Mouse (Mus musculus): ENCODE data around the gene Wdr66.

Wdr66 gene

GRCm38 (mm10) chr5:123309816-123310215 lies 57.9 kb downstream of the Wdr66 start:
- no peak for ATAC-seq (ENCODE audit: insufficient number of reproducible peaks, low FRiP score, low TSS enrichment)

DNA sequence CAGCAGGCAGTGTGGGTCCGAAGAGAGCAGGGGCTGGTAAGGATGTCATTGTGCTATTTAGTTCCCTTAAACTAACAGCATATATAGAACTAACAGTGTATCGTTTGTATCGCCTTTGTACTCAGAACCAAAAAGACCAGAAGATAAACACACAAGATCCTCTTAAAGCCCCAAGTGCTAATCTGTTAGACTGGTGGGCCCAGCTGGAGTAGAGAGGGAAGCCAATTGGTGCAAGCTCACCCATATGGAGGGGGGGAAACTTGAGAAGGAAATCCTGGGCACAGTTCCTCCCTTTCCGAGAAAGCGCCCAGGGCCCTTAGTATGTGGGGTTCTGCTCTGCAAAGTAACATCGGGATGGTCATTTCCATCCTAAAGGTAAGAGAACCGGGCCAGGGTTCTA lies 58.3 kb downstream of the Wdr66 start:
- ATAC-seq (ENCODE audit: insufficient number of reproducible peaks, low FRiP score, low TSS enrichment) = no peak

DNA sequence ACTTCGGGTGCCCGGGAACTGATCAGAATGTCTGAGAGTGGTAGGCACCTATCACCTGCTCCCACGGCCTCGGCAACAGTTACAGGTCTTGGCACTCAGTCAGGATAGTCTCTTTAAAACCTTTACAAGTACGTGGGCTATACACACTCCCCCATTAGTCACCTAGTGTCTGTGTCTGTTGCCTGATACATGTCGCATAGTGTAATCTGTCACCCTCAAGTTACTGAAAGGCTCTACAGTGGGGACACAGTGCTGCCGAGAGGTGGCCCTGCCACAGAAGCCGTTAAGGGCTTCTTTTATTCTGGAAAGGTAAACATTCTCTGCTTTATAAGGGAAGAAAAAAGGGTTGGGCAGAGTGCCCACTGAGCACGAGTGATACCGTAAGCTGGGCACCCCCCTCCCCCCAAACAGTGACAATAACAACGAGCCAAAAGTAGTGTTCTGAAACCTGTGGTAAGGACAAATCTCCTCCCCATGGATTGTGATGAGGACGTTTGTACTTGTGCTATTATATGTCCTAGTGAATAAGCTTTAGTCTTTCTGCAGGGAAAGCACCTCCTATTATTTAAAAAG lies 61.2 kb downstream of the Wdr66 start:
- ATAC-seq (ENCODE audit: insufficient number of reproducible peaks, low FRiP score, low TSS enrichment) = no peak

DNA sequence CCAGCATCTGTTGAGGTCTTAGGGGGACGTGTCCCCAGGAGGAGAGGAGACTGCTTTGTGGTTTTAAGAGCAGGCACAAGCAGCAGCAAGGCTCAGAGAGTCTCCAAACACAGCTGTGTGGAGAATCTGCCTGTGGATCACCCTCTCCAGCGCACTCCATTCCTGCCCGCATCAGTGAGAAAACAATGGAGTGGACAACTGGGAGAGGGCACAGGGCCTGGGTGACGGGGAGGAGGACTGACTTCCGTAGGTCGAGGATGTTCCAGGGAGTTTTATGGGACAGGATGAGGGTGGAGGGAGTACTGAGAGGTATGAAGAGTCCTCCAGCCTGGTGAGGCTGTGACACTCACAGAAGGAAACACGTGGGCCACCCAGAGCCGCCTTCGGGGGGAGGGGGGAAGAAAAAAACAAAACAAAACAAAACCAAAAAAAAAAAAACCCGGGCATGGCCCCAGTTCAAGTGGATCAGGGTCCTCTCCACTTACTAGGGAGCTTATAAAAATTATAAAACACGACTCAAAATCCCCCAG lies 62.0 kb downstream of the Wdr66 start:
- no peak for ATAC-seq (ENCODE audit: insufficient number of reproducible peaks, low FRiP score, low TSS enrichment)

DNA sequence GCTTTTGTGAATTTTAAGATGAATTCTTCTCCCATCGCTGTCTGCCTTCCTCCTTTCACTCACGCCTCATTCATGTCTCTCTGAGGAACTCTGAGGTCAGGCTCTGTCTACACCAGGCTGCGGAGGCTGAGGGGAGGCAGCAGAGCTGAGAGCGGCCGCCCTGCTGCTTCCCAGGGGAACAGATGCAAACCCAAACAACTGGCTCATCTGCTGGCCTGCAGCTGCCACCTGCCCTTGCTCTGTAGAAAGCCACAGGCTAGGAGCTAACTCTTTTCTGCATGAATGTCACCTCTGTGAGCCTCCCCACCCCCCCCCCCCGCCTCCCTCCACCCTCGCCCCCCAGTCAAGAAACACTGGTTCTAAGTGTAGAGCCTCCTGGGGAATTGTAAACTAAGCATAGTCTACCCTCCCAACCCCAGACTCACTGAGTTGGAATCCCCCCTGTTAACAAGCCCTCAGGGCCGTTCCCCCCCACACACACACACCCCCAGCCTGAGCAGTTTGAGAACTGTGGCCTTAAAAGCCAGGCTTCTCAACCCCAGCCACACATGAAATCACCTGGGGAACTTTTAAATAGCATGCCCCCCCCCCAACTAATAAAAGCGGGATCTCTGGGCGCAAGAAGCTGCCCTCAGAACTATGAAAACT lies 63.4 kb downstream of the Wdr66 start:
- ATAC-seq (ENCODE audit: insufficient number of reproducible peaks, low FRiP score, low TSS enrichment) = no peak

GRCm38 (mm10) chr5:123317992-123318391 lies 66.1 kb downstream of the Wdr66 start:
- no peak for ATAC-seq (ENCODE audit: insufficient number of reproducible peaks, low FRiP score, low TSS enrichment)

GRCm38 (mm10) chr5:123320136-123320535 lies 68.2 kb downstream of the Wdr66 start:
- ATAC-seq (ENCODE audit: insufficient number of reproducible peaks, low FRiP score, low TSS enrichment) = no peak

DNA sequence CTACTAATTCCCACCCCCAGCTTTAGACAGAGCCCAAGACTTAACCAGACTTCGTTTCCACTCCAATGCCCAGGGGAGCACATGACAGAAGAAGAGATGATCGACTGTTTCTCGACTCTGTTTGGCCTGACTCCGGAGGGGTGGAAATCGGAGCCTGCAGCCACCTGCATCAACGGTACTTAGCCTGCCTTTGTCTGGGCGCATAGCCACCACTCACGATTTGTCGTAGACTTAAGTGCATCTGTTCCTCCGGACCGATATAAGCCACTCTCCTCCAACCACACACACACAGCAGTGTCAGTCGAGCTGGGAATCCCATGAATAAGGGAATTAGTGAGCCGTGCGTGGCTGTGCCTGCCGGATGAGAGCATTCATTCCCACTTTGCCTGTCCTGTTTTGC lies 72.3 kb downstream of the Wdr66 start:
- ATAC-seq (ENCODE audit: insufficient number of reproducible peaks, low FRiP score, low TSS enrichment) = no peak

DNA sequence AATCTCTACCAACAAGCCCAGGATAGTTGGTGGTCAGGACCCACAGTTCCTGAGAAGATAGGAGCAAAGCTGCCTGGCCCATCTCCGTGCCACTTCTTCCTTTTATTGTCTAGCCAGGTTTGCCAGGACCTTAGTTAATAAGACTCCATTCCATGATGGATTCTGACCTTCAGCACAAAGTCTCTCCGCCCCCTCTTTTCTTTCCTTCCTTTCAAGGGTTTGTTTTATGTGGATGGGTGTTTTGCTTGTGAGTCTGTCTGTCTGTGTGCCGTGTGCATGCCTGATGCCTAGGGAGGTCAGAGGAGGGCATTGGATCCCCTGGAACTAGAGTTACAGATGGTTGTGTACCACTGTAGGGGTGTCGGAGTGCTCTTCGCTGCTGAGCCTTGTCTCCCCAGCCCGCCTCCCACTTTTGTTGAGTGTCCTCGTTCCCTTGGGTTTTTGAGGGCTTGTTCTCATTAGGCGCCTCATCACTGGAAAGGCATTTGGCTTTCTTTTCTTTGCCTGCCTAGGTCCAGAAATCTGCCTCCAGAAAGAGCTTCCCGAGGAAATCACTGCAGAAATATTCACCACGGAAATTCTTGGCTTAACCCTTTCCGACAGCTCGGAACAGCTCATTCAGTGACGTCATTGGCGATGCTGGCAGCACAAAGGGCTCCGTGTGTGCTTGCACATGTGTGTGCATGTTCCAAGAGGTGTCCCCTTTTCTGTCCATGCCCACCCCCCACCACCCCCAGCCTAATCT lies 74.3 kb downstream of the Wdr66 start:
- no peak for ATAC-seq (ENCODE audit: insufficient number of reproducible peaks, low FRiP score, low TSS enrichment)

DNA sequence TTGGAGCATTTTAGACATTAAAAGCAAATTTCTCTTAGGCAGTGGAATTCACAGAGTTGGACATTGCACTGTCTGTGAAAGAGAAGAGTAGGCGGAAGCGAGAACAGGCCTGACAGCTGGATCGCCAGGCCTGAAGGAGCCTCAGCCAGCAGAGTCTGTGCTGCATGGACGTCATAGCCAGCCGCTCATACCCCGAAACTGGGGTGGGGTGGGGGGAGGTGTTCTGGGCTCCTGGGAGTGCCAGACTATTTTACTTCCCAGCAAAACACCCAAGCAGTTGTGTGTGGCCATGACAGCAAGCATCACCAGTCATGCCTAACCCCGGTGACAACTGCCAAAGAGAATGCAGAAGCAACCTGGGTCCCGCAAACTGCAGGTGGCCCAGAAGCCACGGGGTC lies 74.8 kb downstream of the Wdr66 start:
- ATAC-seq (ENCODE audit: insufficient number of reproducible peaks, low FRiP score, low TSS enrichment) = no peak

- no peak for ATAC-seq (ENCODE audit: insufficient number of reproducible peaks, low FRiP score, low TSS enrichment)
Observed at GRCm38 (mm10) chr5:123327686-123328085, 75.8 kb downstream of the Wdr66 start.

- ATAC-seq (ENCODE audit: insufficient number of reproducible peaks, low FRiP score, low TSS enrichment) = no peak
Observed at GRCm38 (mm10) chr5:123333566-123333965, 81.7 kb downstream of the Wdr66 start.

GRCm38 (mm10) chr5:123336205-123336961 lies 84.5 kb downstream of the Wdr66 start:
- ATAC-seq (ENCODE audit: insufficient number of reproducible peaks, low FRiP score, low TSS enrichment) = no peak

DNA sequence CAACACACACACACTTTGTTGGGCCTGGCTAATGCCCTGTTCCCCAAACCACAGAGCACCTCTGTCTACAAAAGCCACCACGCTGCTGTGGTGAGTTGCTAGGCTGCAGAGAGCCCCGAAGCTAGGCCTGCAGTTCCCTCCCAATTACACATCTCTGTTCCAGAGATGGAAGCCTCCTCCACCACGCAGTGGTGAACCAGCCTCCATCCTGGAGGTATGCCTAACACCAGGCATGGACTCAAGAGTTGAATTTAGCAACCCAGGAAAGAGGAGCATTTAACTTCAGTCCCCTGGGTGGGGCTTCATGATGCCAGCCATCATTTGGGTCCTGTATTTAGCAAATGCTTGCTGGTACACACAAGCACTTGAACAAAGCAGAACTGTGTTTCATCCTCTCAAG lies 86.6 kb downstream of the Wdr66 start:
- no peak for ATAC-seq (ENCODE audit: insufficient number of reproducible peaks, low FRiP score, low TSS enrichment)

DNA sequence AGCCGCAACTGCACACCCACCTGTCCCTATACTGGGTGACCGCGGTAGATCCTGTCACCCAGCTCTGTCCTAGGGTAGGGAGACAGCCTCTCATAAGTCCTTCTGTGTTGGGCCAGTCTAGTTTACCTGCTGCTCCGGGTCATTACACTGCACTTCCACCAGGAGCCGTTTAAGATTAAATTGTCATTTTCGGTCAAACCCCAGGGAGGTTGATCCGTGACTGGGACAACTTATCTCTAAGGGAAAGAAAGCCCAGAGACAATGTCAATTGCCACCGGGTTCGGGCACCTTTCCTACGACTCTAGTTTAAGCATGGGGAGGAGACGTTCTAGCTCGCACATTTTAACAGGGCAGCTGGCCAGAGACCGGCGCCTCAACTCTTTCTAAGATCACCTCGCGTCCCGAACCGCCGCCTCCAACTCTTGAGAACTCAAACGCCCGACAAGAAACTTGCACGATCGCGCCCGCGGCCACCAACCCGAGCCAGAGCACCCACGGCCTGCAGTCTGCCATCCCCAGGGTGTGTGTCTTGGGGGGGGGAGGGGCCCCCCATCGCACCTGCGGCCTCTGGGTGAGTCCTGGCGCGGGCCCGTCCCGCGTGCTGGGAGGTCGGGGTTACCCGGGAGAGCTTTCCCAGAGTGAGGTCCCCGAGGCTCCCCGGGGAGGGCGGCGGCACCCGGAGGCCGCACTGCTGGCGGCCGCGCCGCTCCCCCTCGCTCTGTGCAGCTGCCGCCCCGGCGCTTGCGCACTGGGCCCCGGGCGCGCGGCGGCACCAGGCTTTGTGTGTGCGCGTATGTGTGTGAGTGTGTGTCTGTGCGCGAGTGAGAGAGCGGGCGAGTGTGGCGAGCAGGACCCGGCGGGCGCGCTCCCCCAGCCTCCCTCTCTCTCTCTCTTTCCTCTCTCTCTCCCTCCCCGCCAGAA lies 92.1 kb downstream of the Wdr66 start, which contains the start of gene Bcl7a:
TSS of gene Bcl7a (plus strand) at position 128 of the 921 bp plus-strand sequence.
- peak; percentile 69; the same call in 1 of the 2 replicates for ATAC-seq (ENCODE audit: insufficient number of reproducible peaks, low FRiP score, low TSS enrichment)

GRCm38 (mm10) chr5:123344628-123344962 lies 92.7 kb downstream of the Wdr66 start:
- ATAC-seq (ENCODE audit: insufficient number of reproducible peaks, low FRiP score, low TSS enrichment) = no peak

GRCm38 (mm10) chr5:123344963-123345852 lies 93.3 kb downstream of the Wdr66 start:
- peak; percentile 37; the same call in 1 of the 2 replicates for ATAC-seq (ENCODE audit: insufficient number of reproducible peaks, low FRiP score, low TSS enrichment)

DNA sequence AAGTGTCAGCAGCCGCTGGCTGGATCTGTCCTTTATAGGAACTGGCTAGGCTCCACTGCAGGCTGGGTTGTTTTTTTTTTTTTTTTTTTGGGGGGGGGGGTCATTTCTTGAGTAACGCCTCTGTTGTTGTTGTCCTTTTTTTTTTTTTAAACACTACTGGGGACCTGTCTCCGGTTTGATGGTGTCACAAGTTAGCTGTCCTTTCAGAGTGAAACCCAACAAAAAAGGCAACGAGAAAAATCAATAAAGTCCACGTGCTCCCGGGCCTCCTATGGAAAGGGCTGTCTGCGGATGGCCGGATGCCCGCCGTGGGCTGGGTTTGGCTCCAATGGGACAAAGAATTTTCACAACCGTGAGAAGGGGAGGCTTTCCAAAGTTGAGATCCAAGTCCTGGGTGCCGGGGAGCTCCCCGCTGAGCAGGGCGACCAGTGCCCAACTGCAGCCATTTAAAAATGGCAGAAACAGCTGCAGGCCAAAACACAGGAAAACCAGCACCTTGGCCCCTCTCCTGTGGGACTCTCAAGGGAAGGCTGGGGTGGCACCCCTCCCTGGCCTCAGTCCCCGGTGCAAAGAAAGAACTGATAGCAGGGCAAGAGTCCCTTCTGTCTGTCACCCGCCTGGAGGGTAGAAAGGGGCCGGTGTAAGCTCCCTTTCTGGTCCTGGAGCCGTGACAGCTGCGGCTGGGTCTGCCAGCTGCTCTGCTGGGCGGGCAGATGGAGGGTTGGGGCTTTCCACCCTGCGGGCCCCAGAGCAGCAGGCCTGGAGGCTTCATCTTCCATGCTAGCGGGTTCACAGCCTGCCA lies 94.2 kb downstream of the Wdr66 start:
- no peak for ATAC-seq (ENCODE audit: insufficient number of reproducible peaks, low FRiP score, low TSS enrichment)
